Mouse (Mus musculus): Measurements from ENCODE around the gene Slc37a4.

GRCm38 (mm10) chr9:44407752-44408097 lies 11.1 kb downstream of the Slc37a4 start:
- TF ChIP-seq CTCF (conservative IDR thresholded peaks at IDR 0.05; ENCODE audit: insufficient read depth, insufficient read length, low read depth, low read length) (no peak), POLR2A (IDR thresholded peaks at IDR 0.05; ENCODE audit: low read depth, low read length) (no peak)
